Mouse (Mus musculus) right cerebral cortex, postnatal 36 days (tissue): ENCODE data around the gene Mrps34.

ENCODE experiments used
- DNase-seq, 2 experiments: peaks; one replicate each; pipeline ENCODE4 v3.0.0; 2022; ENCODE audit warnings: low spot score in 2 of 2, mixed read lengths in 1 of 2

The Mrps34 gene

GRCm38 (mm10) chr17:24881738-24882440 is 13.0 kb upstream of the Mrps34 start:
- no peak for DNase-seq

GRCm38 (mm10) chr17:24884391-24884790 is 10.5 kb upstream of the Mrps34 start:
- DNase-seq = no peak

DNA sequence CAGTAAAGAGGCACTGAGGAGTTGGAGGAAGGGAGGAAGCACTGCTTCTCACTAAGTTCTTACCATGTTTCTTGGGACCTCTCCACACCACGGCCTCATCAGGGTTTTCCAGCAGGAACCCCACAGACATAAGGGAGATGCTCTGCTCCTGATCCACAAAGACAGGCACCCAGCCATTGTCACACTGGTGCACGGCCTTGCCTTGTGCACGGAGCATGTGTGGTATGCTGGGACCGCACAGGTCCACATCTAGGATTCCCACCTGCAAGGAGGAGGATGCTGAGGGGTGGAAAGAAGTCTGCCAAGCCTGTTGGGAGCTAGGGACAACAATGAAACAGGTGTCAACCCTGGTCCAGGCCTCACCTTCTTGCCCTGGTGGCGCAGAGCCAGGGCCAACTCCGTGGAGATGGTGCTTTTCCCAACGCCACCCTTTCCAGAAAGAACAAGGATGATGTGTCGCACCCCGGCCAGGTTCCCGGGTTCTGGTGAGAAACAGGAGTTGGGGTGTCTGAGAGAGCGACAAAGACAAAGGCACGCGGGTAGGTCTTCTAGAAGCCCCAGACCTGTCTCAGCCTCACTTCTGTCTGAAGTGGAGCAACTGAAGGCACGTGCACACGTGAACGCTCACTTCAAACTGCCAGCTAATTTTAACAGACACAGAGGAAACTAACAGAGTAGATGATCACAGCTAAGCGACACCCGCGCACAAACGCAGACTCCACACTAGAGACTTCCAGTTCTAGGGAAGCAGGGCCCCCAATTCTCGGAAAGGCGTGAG is 9.4 kb upstream of the Mrps34 start:
- DNase-seq = no peak

DNA sequence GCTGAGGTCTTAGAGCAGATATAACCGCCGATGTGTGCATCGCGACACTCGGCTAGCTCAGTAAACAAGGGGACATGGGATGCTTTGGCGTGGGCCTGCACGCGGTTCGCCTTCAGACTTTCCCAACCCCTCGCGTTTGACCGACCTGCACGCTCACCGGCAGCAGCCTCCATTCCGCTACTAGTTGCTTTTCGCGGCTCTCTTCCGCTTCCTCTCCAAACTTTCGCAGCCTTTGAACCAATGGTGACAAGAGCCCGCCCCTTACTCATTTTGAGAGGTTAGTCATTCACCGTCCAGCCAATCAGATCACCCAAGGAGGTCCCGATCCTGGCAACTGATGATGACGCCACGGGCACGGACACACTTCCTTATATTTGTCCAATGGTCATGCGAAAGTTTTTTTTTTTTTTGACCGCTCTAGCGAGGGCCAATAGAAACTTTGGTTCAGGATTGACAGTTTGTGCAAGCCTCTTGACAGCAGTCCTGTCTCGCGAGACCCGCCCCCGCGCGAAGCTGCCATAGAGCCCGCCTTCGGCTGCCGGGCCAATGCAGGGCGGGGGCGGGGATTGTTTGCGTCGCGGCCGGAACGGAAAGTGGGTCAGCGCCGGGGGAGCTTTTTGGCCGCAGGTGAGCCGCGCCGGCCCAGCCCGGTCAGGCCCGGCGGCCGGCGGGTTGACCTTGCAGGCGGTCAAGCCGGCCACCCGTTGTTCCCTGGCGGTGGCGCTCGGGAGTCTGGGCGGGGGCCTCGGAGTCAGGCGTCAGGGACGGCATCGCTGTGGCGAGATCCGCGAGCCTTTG is 8.6 kb upstream of the Mrps34 start, which contains the start of the genes Nubp2 and Spsb3:
TSS of gene Nubp2 (minus strand) at position 216 of the 798 bp plus-strand sequence.
TSS of gene Spsb3 (plus strand) at position 510 of the 798 bp plus-strand sequence.
- DNase-seq = peak; percentile 99 to 100

DNA sequence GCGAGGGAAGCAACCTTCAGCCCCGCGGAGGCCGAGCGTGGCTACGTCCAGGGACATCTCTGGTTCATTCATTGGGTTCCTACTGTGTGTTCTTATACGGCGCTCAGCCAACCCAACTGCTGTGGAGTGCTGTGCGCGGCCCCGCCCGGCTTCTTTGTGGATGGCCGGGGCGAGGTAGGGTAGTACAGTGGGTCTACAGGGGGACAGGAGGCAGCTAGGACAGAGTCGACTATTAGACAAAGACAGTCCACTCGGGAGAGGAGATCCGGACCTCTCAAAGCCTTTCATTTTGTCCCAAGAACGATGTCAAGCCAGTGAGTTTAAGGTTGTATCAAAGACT is 8.0 kb upstream of the Mrps34 start:
- DNase-seq = no peak

- DNase-seq = no peak
These were observed 7.4 kb upstream of the Mrps34 start for GRCm38 (mm10) chr17:24887291-24888080.

DNA sequence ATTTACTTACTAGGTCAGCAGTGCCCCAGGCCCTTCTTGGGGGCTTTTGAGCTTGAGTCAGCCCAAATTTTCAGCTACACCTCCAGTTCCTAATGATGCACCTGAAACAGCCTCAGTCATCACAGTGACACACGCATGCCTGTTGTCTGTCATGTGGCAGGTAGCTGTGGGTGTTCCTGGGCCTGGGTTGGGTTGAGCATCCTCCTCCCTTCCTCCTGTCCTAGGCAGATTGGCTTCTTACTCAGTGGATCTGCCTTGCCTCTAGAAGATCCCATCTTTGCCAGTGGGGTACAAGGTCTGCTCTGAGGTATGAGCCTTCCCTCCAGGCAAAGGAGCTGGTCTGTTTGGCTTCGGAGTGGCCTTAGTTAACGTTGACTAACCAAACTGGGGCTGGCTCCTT is 6.1 kb upstream of the Mrps34 start:
- DNase-seq = no peak

DNA sequence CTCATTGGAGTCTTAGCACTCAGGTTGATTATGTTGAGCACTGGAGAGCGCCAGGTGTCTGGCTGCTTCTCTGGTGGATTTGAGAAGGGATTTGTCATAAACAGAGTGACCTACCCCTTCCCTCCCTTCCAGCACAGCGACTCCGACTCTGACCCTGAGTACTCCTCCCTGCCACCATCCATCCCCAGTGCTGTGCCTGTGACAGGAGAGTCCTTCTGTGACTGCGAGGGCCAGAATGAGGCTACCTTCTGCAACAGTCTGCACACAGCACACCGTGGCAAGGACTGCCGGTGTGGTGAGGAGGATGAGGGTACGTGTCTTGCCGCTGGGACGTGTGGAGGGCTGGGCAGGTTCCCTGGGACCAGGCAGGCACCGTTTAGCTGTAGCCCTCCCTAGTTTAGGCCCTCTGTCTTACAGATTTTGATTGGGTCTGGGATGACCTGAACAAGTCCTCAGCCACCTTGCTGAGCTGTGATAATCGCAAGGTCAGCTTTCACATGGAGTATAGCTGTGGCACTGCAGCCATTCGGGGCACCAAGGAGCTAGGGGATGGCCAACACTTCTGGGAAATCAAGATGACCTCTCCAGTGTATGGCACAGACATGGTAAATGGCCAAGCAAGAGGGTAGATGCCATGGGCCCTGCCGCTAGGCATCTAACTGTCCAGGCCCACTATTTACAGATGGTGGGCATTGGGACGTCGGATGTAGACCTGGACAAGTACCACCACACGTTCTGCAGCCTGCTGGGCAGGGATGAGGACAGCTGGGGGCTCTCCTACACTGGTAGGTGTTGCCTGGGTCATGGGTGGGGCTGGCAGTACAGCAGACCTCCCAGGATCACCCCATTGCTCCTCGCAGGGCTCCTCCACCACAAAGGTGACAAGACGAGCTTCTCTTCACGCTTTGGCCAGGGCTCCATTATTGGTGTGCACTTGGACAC is 4.5 kb upstream of the Mrps34 start:
- DNase-seq = no peak

- no peak for DNase-seq
These were observed 3.6 kb upstream of the Mrps34 start for GRCm38 (mm10) chr17:24891321-24891720.

GRCm38 (mm10) chr17:24892785-24893184 is 2.1 kb upstream of the Mrps34 start:
- DNase-seq = no peak

- no peak for DNase-seq
These were observed 1.6 kb upstream of the Mrps34 start for GRCm38 (mm10) chr17:24893276-24893675.

GRCm38 (mm10) chr17:24894061-24894994 is 588 bp upstream of the Mrps34 start:
- DNase-seq = no peak

- no peak for DNase-seq
These were observed 790 bp downstream of the Mrps34 start for GRCm38 (mm10) chr17:24895571-24896240.

DNA sequence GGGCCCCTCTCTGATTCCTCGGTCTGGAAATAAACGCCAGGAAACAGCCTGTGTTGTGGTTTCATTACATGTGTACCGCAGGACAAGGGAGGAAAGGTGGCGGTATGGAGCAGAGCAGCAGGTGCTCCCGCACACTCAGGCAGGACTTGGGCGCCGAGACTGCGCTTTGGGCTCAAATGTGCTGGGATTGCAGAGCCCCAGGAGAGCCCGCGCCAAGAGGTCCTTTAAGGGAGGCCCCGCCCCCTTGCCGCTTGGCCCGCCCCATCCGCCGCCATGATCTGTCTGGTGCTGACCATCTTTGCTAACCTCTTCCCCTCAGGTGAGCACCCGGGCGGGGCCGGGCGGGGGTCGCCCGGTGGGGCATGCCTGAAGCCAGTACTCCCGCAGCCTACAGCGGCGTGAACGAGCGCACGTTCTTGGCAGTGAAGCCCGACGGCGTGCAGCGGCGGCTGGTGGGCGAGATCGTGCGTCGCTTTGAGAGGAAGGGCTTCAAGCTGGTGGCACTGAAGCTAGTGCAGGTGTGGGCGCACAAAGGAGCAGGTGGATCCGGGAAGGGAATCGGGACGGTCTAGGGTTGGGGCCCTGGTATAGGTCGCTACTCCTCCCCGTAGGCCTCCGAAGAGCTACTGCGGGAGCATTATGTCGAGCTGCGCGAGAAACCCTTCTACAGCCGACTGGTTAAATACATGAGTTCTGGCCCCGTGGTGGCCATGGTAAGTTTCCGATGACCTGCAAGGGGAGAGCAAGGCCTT is 1.5 kb downstream of the Mrps34 start, which contains the start of gene Nme3:
TSS of gene Nme3 (plus strand) at position 260 of the 752 bp plus-strand sequence.
- peak; percentile 64 to 66 for DNase-seq

- DNase-seq = no peak
These were observed 2.0 kb downstream of the Mrps34 start for GRCm38 (mm10) chr17:24896993-24897269.

DNA sequence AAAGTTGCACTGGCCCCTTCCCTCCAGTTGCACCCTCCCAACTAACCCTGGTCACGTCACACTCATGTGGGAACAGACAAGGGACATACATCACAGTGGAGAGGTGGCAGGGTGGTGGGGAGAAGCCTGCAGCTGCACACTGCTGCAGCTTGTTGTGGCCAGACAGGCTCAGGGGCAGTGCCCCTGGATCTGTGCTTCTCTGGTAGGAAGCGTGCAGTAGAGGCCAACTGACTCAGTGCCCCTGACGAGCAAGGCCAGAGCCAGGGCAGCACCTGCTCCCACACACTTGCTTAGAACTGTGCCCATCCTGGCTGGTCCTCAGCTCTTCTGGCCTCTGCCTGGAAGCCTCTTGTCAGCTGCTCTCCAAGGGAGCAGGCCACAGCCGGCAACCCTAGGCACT is 2.7 kb downstream of the Mrps34 start:
- DNase-seq = no peak

GRCm38 (mm10) chr17:24898041-24898854 is 3.3 kb downstream of the Mrps34 start:
- DNase-seq = no peak
